In the genomic region with DNA sequence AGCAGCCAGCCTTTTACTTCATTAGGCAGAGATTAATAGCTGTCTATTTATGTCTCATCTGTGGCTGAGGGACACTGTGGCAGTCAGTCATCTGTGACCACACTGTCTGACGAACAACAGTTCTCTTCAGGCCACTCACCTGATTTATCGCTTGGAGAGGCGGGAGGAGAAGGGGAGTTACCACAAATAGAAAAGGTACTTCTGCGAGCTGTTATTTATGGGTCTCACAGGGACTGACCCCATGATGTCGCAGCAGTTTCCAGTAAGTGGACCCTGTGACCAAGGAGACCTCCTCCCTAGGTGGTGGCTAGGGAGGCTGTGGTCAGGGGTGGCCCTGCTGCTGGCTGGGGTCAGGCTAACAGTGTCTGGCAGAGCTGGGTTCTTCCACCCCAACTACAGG, we compare ENCODE assay signal across 17 mouse cellular contexts.
DNase-seq lines count a peak whose midpoint lies in the region; ATAC-seq lines count a peak whose summit lies in the region.
"Had no signal": no experiment of that assay in that cellular context is flagged by ENCODE, and none has a peak within 500 bp of the region (broad histone marks: within the 10 kb centered on the region; RNA-seq: fewer than 3 reads in every experiment).

No protein-coding gene starts in this region.

- no peaks in the 10 kb centered on the region for H3K9me3 ChIP-seq in kidney, embryonic 16.5 days (ENCODE audit: low read length)
- H3K9me3 ChIP-seq in heart, embryonic 10.5 days: no peaks in the 10 kb centered on the region
- H3K9me3 ChIP-seq in stomach, embryonic 15.5 days: no peaks in the 10 kb centered on the region
- H3K9me3 ChIP-seq: forebrain, embryonic 13.5 days; liver, embryonic 12.5 days; lung, embryonic 15.5 days; midbrain, embryonic 13.5 days had no signal

- ATAC-seq in kidney, embryonic 16.5 days (ENCODE audit: low FRiP score, low TSS enrichment): peak; percentile 66
- ATAC-seq in stomach, embryonic 15.5 days (ENCODE audit: insufficient read depth, low FRiP score, low read depth): no peak
- ATAC-seq: CD4-positive, CD25-positive, alpha-beta regulatory T cell, adult 4 months; forebrain, embryonic 13.5 days; liver, embryonic 12.5 days; midbrain, embryonic 13.5 days had no signal

- H3K4me3 ChIP-seq in kidney, embryonic 16.5 days (ENCODE audit: low read length): no peak overlapping the region
- H3K4me3 ChIP-seq in heart, embryonic 10.5 days: no peak overlapping the region
- H3K4me3 ChIP-seq in stomach, embryonic 15.5 days (replicated peaks): no peak overlapping the region
- H3K4me3 ChIP-seq: forebrain, embryonic 13.5 days; liver, embryonic 12.5 days; lung, embryonic 15.5 days; midbrain, embryonic 13.5 days had no signal

- WGBS in kidney, embryonic 16.5 days: 29% methylated on average over 5 of the region's 5 CpGs
- 43% methylated on average over 5 of the region's 5 CpGs for WGBS in heart, embryonic 10.5 days
- WGBS in stomach, embryonic 15.5 days: 73% methylated on average over 5 of the region's 5 CpGs

- H3K36me3 ChIP-seq in kidney, embryonic 16.5 days (ENCODE audit: insufficient read depth, low read length): no peaks in the 10 kb centered on the region
- no peaks in the 10 kb centered on the region for H3K36me3 ChIP-seq in heart, embryonic 10.5 days
- H3K36me3 ChIP-seq in stomach, embryonic 15.5 days: no peaks in the 10 kb centered on the region
- H3K36me3 ChIP-seq: liver, embryonic 12.5 days; lung, embryonic 15.5 days; midbrain, embryonic 13.5 days had no signal

- intact Hi-C loops in heart, postnatal 14 days (cut with DNase I): loop anchor here (10.0 kb wide), 1 partner anchor 383 kb away; no protein-coding TSS in a partner anchor

- no peak for DNase-seq in kidney, adult 8-10 months
- DNase-seq in heart, embryonic 10.5 days (ENCODE audit: low spot score): peak; percentile 72
- DNase-seq in heart, postnatal 14 days: peak; percentile 25 to 35
- DNase-seq in thymus, postnatal 10 days (ENCODE audit: low spot score in 2 of 2): no peak
- DNase-seq in frontal cortex, postnatal 10 days (ENCODE audit: low spot score in 2 of 2): no peak
- no peak for DNase-seq in cerebellum, adult 18-20 months
- DNase-seq: cerebellum, postnatal 14 days; kidney, postnatal 14 days; thymus, postnatal 25 days had no signal

- H3K27me3 ChIP-seq in kidney, embryonic 16.5 days (ENCODE audit: insufficient read depth, low read length): peaks cover 37% of the 10 kb centered on the region
- H3K27me3 ChIP-seq in heart, embryonic 10.5 days (ENCODE audit: insufficient read depth, poor library complexity, severe bottlenecking): peaks cover 78% of the 10 kb centered on the region
- H3K27me3 ChIP-seq in stomach, embryonic 15.5 days (replicated peaks): no peaks in the 10 kb centered on the region
- H3K27me3 ChIP-seq: liver, embryonic 12.5 days had no signal

- no peak overlapping the region for H3K27ac ChIP-seq in kidney, embryonic 16.5 days (ENCODE audit: low read length)
- 0 out of 2 replicates have a peak overlapping the region, but pooled peaks have one; percentile 11 for H3K27ac ChIP-seq in heart, embryonic 10.5 days
- H3K27ac ChIP-seq in stomach, embryonic 15.5 days: 0 out of 2 replicates have a peak overlapping the region, but pooled peaks have one; percentile 18
- H3K27ac ChIP-seq: forebrain, embryonic 13.5 days; liver, embryonic 12.5 days; lung, embryonic 15.5 days; macrophage; midbrain, embryonic 13.5 days had no signal

- no peak overlapping the region for H3K9ac ChIP-seq in kidney, embryonic 16.5 days (replicated peaks; ENCODE audit: low read length)
- no peak overlapping the region for H3K9ac ChIP-seq in stomach, embryonic 15.5 days
- H3K9ac ChIP-seq: forebrain, embryonic 13.5 days; liver, embryonic 12.5 days; lung, embryonic 15.5 days; midbrain, embryonic 13.5 days had no signal

- peaks cover 12% of the 10 kb centered on the region for H3K4me1 ChIP-seq in kidney, embryonic 16.5 days (ENCODE audit: insufficient read depth, low read length)
- peaks cover 10% of the 10 kb centered on the region; the same call in 1 of the 2 replicates for H3K4me1 ChIP-seq in heart, embryonic 10.5 days
- H3K4me1 ChIP-seq in stomach, embryonic 15.5 days: no peaks in the 10 kb centered on the region; the same call in 1 of the 2 replicates
- H3K4me1 ChIP-seq: forebrain, embryonic 13.5 days; liver, embryonic 12.5 days; lung, embryonic 15.5 days; midbrain, embryonic 13.5 days had no signal

- no peak overlapping the region for H3K4me2 ChIP-seq in kidney, embryonic 16.5 days (replicated peaks; ENCODE audit: low read depth, low read length)
- no peak overlapping the region for H3K4me2 ChIP-seq in stomach, embryonic 15.5 days
- H3K4me2 ChIP-seq: forebrain, embryonic 13.5 days; liver, embryonic 12.5 days; lung, embryonic 15.5 days; midbrain, embryonic 13.5 days had no signal

Comparison
In these comparisons a context has a peak if more than half of its experiments do, and no peak if none do; other contexts are left out.
1. DNase-seq: peak in heart, embryonic 10.5 days (single experiment) and heart, postnatal 14 days (2 of 2); none in kidney, adult 8-10 months (0 of 2), thymus, postnatal 10 days (0 of 2), frontal cortex, postnatal 10 days (0 of 2) and cerebellum, adult 18-20 months (0 of 2).